Mouse (Mus musculus) embryonic facial prominence, embryonic 14.5 days (tissue): ENCODE data around the gene Sbk2. TPM values are rescaled to one million over a fixed set of nuclear protein-coding genes. Genes with fewer than 3 reads are reported as not detected.
A peak's percentile ranks its signal among the peaks of the same experiment; 100 is the strongest.

Experiments used
- ATAC-seq: fragments of 200-750 bp; cut with Nextera tagmentation; 2 replicates; pipeline ENCODE4 v1.8.0; 2017; ENCODE audit warnings: low read depth, moderate number of reproducible peaks, moderate TSS enrichment
- DNase-seq: peaks from one replicate; pipeline ENCODE4 v3.0.0-alpha.2; 2015; ENCODE audit warnings: low spot score
- H3K27ac ChIP-seq: fragments of 300-500 bp; sonication (generic); replicated peaks from 2 replicates; pipeline ENCODE4 v1.5.1; 2014; ENCODE audit warnings: low read depth, mild to moderate bottlenecking, low read length, moderate library complexity
- H3K27me3 ChIP-seq: fragments of 300-500 bp; sonication (generic); replicated peaks from 2 replicates; pipeline ENCODE4 v1.6.1; 2014; ENCODE audit warnings: low read length; ENCODE audit not compliant: control insufficient read depth, insufficient read depth
- H3K36me3 ChIP-seq: fragments of 300-500 bp; sonication (generic); 2 replicates; pipeline ENCODE4 v1.6.1; 2014; ENCODE audit warnings: low read length, mixed read lengths; ENCODE audit not compliant: control insufficient read depth, insufficient read depth
- H3K4me1 ChIP-seq: fragments of 300-500 bp; sonication (generic); 2 replicates; pipeline ENCODE4 v1.6.1; 2014; ENCODE audit warnings: antibody characterized with exemption, low read length; ENCODE audit not compliant: control insufficient read depth, insufficient read depth
- H3K4me2 ChIP-seq: fragments of 300-500 bp; sonication (generic); 2 replicates; pipeline ENCODE4 v1.6.1; 2014; ENCODE audit warnings: low read depth, mild to moderate bottlenecking, low read length, moderate library complexity, mixed read lengths
- H3K4me3 ChIP-seq: fragments of 300-500 bp; sonication (generic); 2 replicates; pipeline ENCODE4 v1.5.1; 2014; ENCODE audit warnings: low read depth, mild to moderate bottlenecking, low read length
- H3K9ac ChIP-seq: fragments of 300-500 bp; sonication (generic); 2 replicates; pipeline ENCODE4 v1.6.1; 2014; ENCODE audit warnings: low read depth, mild to moderate bottlenecking, low read length, moderate library complexity, mixed read lengths
- H3K9me3 ChIP-seq: fragments of 300-500 bp; sonication (generic); 2 replicates; pipeline ENCODE4 v1.6.1; 2016; ENCODE audit warnings: low read length; ENCODE audit not compliant: control insufficient read depth
- WGBS: fragments of 180-500 bp; shearing (Covaris S2); extraction: QIAGEN DNeasy Blood & Tissue Kit; methylation state at CpG from one replicate; pipeline ENCODE4 v1.1.7; 2014; 5-methylcytosine and 5-hydroxymethylcytosine counted together
- polyA plus RNA-seq: library from polyadenylated mRNA; unstranded; fragments of >200 nt; fragmentation: Nextera tagmentation; extraction: Ambion mirVana; gene quantifications from 2 replicates; pipeline ENCODE4 v1.2.1, GENCODE M21; 2014

Gene Sbk2
- polyA plus RNA-seq, 1 experiment from 2014 or later = 0.64 TPM

DNA sequence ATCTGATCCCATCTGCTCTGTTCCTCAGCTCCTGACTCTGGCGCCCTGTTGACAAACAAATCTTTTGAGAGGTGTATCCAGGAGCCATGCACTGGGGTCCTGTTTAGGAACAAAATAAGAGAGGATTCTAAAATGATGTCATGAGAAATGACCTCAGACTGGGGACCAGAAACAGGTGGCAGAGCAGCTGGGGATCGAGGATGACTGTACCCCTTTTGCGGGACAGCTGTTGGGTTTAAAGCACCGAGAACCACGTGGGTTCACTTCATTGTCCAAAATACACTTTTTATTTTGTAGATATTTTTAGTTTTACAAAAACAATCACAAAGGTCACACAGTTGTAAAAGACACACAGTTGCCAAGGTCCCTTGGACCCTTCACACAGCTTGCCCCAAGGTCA lies 782 bp upstream of the Sbk2 start:
- Histone ChIP-seq H3K27me3 (no peaks in the 10 kb centered on the region), H3K27ac (no peak overlapping the region), H3K36me3 (no peaks in the 10 kb centered on the region), H3K4me3 (no peak overlapping the region), H3K9ac (no peak overlapping the region), H3K9me3 (no peaks in the 10 kb centered on the region), H3K4me1 (no peaks in the 10 kb centered on the region), H3K4me2 (no peak overlapping the region)
- no peak for ATAC-seq
- WGBS = 87% methylated on average over 5 of the region's 5 CpGs
- no peak for DNase-seq

DNA sequence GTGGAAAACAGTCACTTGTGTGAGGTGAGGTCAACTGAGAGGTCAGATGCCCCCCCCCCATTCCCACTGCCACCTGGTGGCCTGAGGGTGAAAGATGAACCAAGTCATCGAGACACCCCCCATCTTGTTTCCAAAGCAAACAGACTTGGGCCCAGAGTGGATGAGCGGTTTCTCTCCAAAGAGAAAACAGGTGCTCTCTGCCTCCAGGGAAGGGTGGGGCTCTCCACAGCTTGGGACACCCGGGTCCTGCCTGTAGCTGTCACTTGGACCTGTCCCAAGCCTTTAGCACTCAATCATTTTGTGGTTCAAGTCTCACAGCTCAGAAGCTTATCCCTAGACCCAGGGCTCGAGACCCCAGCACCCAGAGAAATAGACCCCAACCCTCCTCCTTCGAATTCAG lies 679 bp downstream of the Sbk2 start:
- Histone ChIP-seq H3K4me2 (no peak overlapping the region), H3K4me1 (no peaks in the 10 kb centered on the region), H3K9ac (no peak overlapping the region), H3K27ac (no peak overlapping the region), H3K27me3 (no peaks in the 10 kb centered on the region), H3K4me3 (no peak overlapping the region), H3K36me3 (no peaks in the 10 kb centered on the region), H3K9me3 (no peaks in the 10 kb centered on the region)
- WGBS = 56% methylated on average over 5 of the region's 5 CpGs
- DNase-seq (peak; percentile 12), ATAC-seq (no peak)

DNA sequence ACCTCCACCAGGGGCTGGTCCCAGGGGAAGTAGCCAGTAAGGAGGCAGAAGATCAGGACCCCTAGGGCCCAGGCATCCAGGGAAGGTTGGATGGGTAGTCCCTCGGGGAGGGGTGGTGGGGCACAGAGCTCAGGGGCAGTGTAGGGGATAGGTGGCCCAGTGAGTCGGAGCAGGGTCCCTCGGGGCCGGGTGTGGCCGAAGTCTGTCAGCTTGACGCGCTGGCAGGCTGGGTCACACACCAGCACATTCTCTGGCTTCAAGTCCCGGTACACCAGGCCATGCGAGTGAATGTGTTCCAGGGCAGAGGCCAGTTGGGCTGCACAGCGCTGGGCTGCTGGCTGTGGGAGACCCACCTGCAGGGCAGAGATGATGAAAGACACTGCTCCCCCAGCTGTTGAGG lies 6.8 kb downstream of the Sbk2 start:
- no peaks in the 10 kb centered on the region for H3K4me1 ChIP-seq
- H3K36me3 ChIP-seq = no peaks in the 10 kb centered on the region
- no peak overlapping the region for H3K4me2 ChIP-seq
- H3K9ac ChIP-seq = no peak overlapping the region
- H3K27me3 ChIP-seq = no peaks in the 10 kb centered on the region
- ATAC-seq (no peak), DNase-seq (no peak)
- no peak overlapping the region for H3K4me3 ChIP-seq
- no peaks in the 10 kb centered on the region for H3K9me3 ChIP-seq
- no peak overlapping the region for H3K27ac ChIP-seq
- 83% methylated on average over 10 of the region's 10 CpGs for WGBS

- ATAC-seq = no peak
- no peak overlapping the region for H3K9ac ChIP-seq
- DNase-seq = no peak
- H3K4me2 ChIP-seq = no peak overlapping the region
- H3K9me3 ChIP-seq = no peaks in the 10 kb centered on the region
- no peak overlapping the region for H3K27ac ChIP-seq
- no peaks in the 10 kb centered on the region for H3K27me3 ChIP-seq
- H3K4me1 ChIP-seq = no peaks in the 10 kb centered on the region
- H3K4me3 ChIP-seq = no peak overlapping the region
- WGBS = 29% methylated on average over 10 of the region's 10 CpGs
- H3K36me3 ChIP-seq = no peaks in the 10 kb centered on the region
These were observed 10.3 kb downstream of the Sbk2 start for GRCm38 (mm10) chr7:4953815-4954445.

DNA sequence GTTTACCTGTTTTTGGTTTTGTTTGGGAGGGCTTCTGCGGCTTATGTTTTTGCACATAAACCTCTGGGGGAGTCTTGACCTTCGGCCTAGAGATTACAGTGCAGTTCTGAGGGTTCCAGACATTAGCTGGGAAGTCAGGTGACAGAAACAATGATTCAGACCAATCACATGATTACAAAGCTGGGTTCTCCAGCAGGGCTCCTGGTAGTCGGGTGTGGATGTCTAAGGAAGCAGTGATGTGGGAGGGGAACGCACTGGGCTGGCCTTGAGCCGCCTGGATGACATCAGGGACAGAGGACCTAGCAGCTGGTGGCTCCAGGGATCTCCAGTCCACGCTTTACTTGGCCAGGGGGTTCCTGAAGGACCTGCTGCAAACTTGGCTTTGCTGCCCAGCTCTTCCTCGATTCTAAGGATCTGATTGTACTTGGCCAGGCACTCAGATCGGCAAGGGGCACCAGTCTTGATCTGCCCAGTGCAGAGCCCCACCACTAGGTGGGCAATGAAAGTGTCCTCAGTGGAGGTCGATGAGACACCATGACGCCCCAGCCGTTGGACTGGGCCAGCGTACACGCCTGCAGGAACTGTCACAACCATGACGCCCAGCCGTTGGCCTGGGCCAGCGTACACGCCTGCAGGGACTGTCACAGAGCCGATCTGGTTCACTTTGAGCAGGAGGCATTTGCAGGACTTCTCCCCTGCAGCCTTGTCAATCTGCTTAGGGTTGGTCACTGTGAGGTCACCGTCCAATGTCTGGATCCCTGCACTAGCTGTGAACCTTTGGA lies 13.5 kb downstream of the Sbk2 start:
- WGBS = 80% methylated on average over 19 of the region's 19 CpGs
- Histone ChIP-seq H3K4me2 (no peak overlapping the region), H3K9ac (no peak overlapping the region), H3K36me3 (no peaks in the 10 kb centered on the region), H3K4me3 (no peak overlapping the region), H3K4me1 (no peaks in the 10 kb centered on the region), H3K9me3 (no peaks in the 10 kb centered on the region), H3K27me3 (no peaks in the 10 kb centered on the region), H3K27ac (no peak overlapping the region)
- DNase-seq (no peak), ATAC-seq (no peak)

GRCm38 (mm10) chr7:4948386-4948785 lies 15.8 kb downstream of the Sbk2 start:
- 73% methylated on average over 6 of the region's 6 CpGs for whole genome bisulfite sequencing
- no peaks in the 10 kb centered on the region for H3K4me1 ChIP-seq
- no peak overlapping the region for H3K9ac ChIP-seq
- H3K4me2 ChIP-seq = no peak overlapping the region
- no peaks in the 10 kb centered on the region for H3K9me3 ChIP-seq
- DNase-seq (no peak), ATAC-seq (no peak)
- H3K36me3 ChIP-seq = no peaks in the 10 kb centered on the region
- H3K27ac ChIP-seq = no peak overlapping the region
- no peaks in the 10 kb centered on the region for H3K27me3 ChIP-seq
- no peak overlapping the region for H3K4me3 ChIP-seq

GRCm38 (mm10) chr7:4947855-4948254 lies 16.4 kb downstream of the Sbk2 start:
- H3K9ac ChIP-seq = no peak overlapping the region
- H3K27me3 ChIP-seq = no peaks in the 10 kb centered on the region
- H3K27ac ChIP-seq = no peak overlapping the region
- no peak overlapping the region for H3K4me2 ChIP-seq
- no peaks in the 10 kb centered on the region for H3K9me3 ChIP-seq
- no peaks in the 10 kb centered on the region for H3K4me1 ChIP-seq
- no peaks in the 10 kb centered on the region for H3K36me3 ChIP-seq
- ATAC-seq = peak; percentile 7; the same call in 1 of the 2 replicates
- DNase-seq = no peak
- WGBS = 14% methylated on average over 2 of the region's 2 CpGs
- H3K4me3 ChIP-seq = no peak overlapping the region

GRCm38 (mm10) chr7:4943223-4943815 lies 20.9 kb downstream of the Sbk2 start:
- Histone ChIP-seq H3K4me3 (peak overlapping the region; percentile 34), H3K27me3 (no peaks in the 10 kb centered on the region), H3K9ac (no peak overlapping the region), H3K9me3 (no peaks in the 10 kb centered on the region), H3K27ac (no peak overlapping the region), H3K36me3 (no peaks in the 10 kb centered on the region), H3K4me1 (no peaks in the 10 kb centered on the region), H3K4me2 (peak overlapping the region; percentile 58)
- ATAC-seq (peak; percentile 86), DNase-seq (peak; percentile 94)
- 18% methylated on average over 15 of the region's 15 CpGs for WGBS
